Mouse (Mus musculus) cerebellum, adult (tissue): Measurements from ENCODE around the gene Junb.
A peak's percentile ranks its signal among the peaks of the same experiment; 100 is the strongest.

Experiments
- ATAC-seq: cut with Nextera tagmentation; 2 replicates; pipeline ENCODE4 v1.9.2; 2017; ENCODE audit warnings: mild to moderate bottlenecking, moderate library complexity, mixed read lengths; ENCODE audit not compliant: insufficient number of reproducible peaks, low FRiP score, low TSS enrichment

The Junb gene

DNA sequence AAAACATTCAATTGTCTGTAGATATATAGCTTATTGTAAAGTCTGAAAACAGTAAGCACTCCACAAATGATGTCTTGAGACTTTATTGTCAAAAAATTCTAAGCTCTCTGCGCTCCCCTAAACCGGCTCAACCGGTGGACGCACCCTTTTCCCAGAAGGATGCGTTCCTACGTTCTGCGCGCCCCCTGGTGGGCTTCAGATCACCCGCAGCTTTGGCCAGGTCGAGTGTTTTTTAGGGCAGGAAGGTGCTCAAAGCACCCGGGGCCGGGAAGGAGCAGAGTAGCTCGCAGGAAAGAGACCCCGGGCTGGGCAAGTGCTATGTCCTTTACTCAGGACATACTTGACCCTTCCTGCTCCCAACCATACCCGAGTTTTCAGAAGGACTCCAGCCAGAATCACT lies 11.3 kb upstream of the Junb start:
- peak; percentile 34; the same call in 1 of the 2 replicates for ATAC-seq

DNA sequence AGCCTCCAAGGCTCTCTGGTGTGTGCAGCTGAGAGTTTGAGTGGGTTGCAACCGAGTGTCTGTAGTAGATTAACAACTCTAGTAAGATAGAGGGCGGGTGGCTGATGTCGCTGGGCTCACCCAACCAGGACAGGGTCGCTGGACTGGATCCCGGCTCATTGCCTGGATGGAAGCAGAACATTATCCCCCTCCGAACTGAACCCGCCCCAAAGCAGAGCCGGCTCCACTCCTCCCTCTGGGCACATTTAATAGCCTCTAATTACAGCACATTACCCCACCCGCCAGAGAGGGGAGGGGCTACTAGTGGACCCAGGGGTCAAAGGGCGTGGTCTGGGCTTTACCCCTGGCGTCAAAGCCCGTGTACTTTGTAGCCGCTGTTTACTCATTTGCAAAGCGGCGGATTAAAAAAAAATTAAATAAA lies 10.8 kb upstream of the Junb start:
- no peak for ATAC-seq

DNA sequence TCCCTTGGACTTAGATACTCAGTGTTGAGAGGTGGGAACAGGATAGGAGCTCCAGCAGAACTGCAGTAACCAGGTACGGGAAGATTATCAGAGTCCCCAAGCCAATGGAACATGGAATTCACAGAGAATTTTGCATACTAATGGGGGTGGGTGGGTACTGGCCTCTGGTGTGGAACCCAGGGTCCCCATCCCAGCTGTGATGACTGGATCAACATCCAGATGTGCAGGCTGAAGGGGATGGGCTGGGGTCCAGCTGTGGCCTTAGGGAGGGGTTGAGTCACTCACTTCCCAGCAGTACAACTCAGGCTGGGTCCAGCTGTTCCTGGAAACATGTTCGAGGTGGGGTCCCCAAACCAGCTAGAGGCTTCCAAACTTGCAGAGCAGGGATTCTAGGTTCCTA lies 9.4 kb upstream of the Junb start:
- ATAC-seq = no peak

DNA sequence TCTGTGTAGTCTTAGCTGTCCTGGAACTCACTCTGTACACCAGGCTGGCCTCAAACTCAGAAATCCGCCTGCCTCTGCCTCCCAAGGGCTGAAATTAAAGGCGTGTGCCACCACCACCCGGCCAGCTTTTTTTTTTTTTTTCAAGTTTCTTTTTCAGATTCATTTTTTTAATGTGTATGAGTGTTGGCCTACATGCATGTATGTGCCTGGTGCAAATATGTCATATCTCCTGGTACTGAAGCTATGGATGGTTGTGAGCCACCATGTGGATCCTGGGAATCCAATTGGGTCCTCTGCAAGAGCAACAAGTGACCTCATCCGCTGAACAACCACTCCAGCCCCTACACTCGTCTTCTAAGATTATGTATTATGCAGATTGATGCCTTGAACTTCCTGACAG lies 8.9 kb upstream of the Junb start:
- no peak for ATAC-seq

DNA sequence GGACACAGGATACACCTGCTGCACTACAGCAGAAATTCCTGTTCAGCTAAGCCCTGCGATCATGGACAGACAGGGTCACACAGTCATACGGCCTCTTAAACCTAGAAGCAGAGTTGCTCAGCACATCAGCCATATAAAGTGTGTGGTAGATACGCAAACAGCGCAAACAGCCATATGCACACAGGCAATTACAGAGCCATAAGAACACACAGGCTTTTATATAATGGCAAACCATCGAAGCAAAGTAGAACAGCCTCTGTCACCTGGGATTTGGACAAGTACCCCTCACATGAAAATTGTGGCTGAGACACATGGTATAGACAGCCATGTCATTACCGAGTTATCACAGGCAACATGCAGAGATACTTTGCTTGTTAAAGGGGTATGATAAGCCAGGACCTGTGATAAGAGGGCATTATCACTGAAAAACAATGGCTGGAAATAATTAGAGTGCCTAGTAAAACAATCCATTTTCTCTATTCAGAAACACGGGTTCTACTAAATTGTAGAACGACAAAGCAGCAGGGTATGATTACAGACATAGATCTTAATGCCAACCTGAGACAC lies 7.9 kb upstream of the Junb start:
- no peak for ATAC-seq

DNA sequence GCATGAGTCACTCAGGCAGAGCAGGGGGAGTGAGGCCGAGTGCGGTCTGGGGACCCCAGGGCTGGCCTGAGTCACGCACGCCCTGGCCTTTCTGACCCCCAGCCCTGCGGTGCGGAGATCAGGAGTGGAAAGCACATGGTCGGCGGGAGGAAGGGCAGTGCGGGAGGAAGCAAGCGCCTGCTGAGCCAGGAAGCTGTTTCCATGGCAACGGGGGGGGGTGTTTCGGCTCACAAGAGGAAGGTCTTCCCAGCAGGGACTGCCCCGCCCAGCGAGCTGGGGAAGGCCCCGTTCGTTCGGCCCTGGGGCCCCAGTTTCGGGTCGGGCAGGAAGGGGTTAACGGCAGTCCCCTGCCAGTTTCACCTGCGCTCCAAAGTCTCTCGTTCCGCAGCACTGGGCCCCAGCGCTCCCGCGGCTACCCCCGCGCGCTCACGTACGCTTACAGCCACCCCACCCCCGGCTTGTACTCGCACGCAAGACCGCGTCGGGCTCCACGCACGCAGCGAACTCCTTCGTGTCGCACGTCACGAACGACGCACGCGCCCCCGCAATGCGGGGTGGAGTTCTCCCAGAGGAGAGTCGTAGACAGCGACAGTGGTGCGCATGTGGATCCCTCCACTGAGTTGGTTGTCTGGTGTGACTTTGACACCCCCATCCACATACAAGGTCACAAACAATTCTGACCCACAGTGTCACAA lies 7.3 kb upstream of the Junb start:
- ATAC-seq = peak; percentile 67

DNA sequence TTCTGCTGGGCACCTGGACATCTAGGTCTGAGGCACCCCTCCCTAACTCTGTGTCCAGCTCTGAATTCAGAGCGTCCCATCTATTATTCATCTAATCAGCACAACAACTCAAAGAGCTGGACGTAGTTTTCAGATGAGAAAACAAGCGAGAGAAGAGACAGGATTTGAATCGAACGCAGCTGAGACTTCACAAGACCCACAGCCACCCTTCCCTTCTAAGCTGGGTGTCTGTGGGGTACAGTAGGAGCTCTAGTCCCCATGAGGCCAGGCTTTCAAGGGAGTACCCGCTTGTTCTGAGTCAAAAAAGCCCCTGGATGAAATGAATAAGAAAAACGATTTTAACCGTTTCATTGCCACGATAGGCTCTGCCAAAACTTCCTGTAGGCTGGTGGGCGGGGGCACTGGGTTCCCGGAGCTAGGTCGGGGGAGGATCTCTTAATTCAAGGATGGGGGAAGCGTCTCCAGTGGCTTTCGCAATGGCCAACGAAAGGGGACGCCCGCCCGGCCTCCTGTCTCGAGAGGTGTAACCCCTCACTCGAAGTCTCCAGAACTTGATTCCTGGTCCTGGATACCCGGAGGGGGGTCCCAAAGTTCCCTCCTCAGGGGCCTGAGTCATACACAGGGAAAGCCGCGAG lies 6.6 kb upstream of the Junb start:
- ATAC-seq = no peak

DNA sequence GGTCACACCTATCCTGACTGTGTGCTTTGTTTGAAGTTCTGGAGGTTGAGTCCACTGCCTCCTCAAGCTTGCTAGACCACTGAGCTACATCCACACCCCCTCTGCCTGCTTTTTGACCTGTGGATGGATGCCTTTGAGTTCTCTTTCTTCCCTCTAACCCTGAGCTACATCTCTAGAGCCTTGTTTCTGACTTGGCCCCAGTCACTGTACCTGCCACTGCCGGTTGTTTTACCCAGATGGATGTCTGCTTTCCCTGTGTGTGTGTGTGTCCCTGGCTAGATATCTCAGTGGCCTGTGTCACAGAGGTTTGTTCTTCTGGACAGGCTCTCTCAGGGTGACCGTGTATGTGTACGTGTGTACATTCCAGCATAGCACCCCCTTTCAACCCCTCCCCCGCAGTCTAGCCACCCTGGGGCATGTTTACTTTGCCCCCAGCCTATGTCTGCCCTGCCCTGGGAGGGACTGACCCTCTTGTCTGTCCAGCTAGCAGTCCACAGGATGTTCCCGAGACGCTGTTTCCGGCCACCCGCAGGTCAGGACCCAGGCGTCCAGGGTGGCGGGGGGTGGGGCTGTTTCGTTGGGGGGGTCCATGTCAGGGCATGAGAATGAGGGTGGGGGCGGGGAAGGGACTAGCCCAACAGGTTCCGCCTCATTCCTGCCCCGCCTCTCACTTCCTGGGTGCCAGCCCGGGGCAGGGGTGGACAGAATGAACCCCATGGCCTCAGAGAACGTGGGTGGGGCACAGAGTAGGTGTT lies 6.0 kb upstream of the Junb start:
- no peak for ATAC-seq

DNA sequence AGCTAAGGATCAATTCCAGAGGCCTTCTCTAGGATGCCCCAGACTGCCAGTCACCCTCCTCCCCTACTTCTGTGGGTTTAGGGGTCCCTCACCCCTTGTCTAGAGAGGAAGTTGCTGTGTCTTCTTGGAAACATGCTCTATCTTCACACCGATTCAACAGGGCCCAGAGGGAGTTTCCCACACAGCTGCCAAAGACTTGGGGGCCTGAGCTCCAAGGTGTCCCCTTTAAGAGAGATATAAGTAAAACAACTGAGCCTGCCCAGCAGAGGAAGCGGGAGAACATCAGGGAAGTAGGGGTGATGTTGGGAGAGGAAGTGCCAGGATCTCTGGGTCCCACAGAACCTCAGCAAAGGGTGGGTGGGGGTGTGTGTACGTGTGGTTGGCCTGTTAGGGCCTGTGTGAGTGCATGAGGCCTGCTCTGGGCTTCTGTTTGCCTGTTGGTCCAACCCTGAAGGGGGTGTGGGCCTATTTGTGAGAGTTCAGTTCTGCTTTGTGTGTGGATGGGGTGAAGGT lies 4.0 kb upstream of the Junb start:
- ATAC-seq = no peak

DNA sequence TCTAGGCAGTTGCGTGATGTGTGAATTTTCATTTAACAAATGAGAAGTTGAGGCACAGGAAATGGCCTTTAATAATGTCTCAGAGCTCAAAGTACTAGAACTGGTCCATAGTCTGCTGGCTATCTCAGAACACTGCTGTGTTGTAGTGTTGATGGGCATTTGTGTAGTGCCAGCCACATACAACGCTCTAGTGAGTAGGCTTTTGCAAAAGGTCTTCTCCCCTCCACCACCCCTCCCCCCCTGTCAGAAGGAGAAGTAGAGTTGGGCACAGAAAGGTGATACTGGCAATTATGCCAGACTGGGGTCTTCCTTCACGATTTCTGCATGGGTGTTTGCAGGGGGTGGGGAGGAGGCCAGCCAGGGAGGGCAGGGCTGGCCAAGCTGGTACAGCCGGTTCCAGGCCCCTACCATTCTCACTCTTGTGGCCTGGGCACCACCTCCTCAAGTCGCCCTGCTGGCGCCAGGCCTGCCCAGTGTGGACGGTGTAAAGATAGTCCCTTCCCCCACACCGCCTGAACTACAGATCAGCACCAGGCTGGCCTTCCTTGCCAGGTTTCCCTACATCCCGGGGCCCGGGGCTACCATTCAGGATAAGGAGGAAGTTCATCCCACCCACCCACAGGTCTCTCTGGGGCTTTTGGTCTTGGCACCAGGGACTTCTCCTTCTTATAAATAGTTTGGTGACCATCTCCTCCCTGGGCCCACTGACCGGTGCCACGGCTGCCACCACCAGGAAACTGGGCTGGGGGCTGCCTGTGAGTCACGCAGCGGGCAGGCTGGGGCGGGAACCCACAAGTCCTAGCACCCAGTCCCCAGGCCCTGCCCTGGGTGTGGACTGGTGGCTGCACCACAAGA lies 3.4 kb upstream of the Junb start:
- no peak for ATAC-seq

DNA sequence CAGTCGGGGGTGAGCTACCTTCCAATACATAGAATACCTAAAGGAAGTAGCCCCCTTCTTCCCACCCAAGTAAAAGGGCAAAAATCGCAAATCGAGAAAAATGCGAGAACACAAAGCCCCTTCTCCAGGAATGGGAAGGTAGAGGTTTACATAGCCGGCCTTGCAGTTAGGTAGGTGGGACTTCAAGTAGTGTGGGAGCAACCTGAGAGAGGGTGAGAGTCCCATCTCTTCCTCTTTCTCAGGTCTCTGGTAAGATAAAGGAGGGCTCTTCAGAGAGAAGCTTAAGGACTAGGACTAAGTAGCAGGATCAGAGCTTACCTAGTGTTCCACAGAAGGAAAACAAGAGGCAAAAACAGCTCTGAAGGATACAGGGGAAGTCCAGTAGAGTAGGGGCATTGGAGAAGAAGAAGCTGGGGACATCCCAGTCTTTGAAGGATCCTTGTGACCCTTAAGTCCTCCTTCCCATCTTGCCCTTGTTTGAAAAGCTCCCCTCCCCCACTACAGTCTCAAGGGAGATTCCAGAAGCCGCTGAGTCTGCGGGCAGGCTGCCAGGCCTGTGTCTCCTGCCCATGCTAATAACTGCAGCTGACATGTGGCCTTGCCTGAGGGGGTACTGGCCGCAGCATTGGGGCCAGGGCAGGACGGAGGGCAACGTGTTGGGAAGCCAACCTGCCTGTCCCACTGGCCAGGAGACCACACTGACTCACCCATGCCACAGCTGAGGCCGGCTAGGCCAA lies 2.3 kb upstream of the Junb start:
- ATAC-seq = no peak

DNA sequence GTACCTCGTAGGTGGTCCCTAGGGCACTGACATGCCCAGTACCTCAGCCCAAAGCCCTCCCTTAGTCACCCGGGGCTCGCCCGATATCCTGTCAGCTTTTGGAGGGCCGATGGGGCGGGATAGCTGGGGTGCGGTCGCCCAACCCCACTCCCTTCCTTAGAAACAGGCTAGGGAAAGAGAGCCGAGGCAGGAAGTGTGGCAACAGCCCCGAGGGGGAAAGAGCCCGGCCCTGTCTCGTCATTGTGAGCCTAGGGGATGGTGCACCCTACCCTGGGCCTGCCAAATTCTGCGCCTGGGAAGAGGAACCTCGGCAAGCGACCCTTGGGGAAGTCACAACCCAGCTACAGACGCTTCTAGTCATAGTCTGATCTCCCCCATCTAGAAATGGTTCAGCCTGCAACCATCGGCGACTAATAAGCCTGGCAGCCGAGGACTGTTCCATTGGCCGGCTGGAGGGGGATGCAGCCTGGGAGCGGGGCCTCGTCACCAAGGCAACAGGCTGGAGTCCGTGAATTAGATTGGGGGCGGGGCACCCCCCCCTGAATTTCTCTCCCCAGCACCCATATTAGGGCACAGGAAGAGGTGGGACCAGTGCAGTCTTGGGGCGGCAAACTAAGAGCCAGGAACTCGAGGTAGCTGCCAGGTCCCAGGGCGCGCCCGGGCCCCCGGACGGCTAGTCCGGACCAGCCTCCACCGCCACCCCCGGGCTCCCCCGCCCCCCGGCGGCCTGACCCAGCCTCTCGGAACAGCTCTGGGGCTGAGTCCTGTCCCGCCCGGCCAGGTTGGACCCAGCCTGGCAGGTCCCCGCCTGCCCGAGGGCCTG lies 1.3 kb upstream of the Junb start:
- peak; percentile 43 for ATAC-seq

DNA sequence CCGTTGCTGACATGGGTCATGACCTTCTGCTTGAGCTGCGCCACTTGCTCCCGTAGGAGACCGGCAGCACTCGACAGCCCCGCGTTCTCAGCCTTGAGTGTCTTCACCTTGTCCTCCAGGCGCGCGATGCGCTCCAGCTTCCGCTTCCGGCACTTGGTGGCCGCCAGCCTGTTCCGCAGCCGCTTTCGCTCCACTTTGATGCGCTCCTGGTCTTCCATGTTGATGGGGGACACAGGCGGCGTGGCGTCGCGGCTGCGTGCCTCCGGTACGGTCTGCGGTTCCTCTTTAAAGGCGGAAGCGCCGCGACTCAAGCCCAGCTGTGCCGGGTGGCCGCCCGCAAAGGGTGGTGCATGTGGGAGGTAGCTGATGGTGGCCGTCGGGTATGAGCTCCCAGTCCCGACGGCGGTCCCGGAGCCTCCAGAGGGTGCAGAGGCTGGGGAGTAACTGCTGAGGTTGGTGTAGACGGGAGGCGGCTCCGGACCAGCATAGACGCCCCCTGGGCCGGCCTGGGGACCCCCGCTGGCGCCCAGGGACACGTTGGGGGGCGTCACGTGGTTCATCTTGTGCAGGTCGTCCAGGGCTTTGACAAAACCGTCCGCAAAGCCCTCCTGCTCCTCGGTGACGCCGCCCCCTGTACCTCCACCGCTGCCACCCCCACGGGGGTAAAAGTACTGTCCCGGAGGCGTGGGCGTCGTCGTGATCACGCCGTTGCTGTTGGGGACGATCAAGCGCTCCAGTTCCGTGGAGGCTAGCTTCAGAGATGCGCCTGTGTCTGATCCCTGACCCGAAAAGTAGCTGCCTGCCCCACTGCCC lies 877 bp downstream of the Junb start:
- ATAC-seq = no peak

DNA sequence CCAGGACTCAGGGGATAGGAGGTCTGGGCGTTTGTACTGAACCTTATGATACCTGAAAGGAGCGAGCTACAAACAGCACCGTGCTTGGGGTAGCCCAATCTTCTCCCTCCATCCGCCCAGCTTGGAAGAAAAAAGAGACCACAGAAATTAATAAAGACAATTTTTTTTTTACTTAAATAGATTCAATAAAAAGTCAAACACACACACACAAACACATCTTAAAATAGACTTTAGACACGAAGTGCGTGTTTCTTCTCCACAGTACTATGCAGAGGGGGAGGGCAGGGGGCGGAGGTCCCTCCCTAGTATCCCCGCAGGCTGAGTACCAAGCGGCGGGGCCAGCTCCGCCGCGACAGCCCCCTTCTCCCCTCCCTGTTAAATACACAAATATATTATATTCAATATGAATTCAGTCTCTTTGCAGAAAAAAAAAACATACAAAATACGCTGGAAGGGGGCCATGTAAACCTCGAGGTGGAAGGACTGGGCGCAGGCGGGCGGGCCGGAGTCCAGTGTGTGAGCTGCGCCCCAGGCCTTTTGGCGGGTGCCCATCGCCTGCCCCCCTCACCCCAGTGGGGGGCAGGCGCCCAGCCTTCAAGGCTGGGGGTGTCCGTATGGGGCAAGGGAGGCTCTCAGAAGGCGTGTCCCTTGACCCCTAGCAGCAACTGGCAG lies 1.6 kb downstream of the Junb start:
- no peak for ATAC-seq

DNA sequence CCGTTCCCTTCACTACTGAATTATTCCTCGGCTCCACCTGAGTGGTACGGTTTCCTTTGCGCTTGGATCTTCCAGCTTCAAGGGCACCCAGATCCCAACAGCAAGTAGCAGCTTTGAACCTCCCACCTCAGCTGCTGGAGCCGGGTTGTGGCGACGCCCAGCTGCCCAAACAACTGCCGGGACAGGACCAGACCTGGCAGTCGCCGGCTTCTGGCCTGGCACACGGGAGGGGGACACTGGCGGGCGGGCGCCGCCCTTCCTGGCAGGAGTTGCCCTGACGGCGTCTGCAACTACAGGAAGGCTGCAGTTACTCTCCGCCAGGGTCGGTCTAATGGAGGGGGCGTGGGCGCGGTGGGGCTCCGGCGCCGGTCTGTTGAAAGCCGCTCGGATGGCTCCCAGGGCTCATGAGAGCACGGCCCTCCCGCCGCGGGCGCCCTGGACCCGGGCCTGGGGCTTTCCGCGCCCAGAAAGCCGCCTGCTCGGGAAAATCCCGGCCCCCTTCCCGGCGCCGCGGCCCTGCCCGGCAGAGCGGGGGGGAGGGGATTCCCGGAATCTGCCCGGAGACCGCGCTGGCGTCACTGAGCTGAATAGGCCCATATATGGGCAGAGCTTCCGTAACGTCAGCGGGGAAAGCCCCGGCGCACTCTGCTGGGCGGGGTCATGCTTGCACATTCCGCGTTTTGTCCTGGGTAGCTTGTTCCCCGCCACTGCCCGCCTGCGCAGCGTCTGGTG lies 2.3 kb downstream of the Junb start:
- ATAC-seq = peak; percentile 65

DNA sequence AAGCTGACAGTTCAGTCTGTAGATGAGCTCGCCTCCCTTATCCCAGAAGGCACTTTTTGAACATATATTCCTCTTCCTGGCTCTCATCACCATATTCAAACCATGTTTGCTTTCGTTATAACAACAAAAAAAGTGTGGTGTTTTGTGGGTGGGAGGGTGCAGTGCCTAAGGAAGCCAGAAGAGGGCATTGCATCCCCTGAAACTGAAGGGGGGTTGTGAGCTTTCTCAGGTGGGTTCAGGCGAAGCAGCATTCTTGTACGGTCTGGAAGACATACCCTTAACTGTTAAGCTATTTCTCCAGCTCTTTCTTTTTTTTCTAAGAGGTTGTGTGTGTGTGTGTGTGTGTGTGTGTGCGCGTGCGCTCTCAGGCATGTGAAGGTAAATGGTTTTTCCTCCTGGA lies 3.1 kb downstream of the Junb start:
- ATAC-seq = no peak
